Mouse (Mus musculus) stomach, embryonic 14.5 days (tissue): Measurements from ENCODE around the gene Cluh. TPM values are rescaled to one million over a fixed set of nuclear protein-coding genes. Genes with fewer than 3 reads are reported as not detected.

ENCODE experiments used
- ATAC-seq: fragments of 200-750 bp; cut with Nextera tagmentation; 2 replicates; pipeline ENCODE4 v1.8.0; 2017; ENCODE audit warnings: low read depth, moderate TSS enrichment; ENCODE audit not compliant: insufficient number of reproducible peaks, insufficient read depth, low FRiP score
- H3K27ac ChIP-seq: fragments of 300-500 bp; sonication (generic); 2 replicates; pipeline ENCODE4 v1.5.1; 2014; ENCODE audit warnings: mild to moderate bottlenecking, low read length, moderate library complexity, mixed read lengths
- H3K27me3 ChIP-seq: fragments of 300-500 bp; sonication (generic); 2 replicates; pipeline ENCODE4 v1.6.1; 2014; ENCODE audit warnings: low read length, control low read depth, mixed read lengths; ENCODE audit not compliant: control insufficient read depth, insufficient read depth
- H3K36me3 ChIP-seq: fragments of 300-500 bp; sonication (generic); 2 replicates; pipeline ENCODE4 v1.6.1; 2014; ENCODE audit warnings: mild to moderate bottlenecking, control low read depth, low read length, moderate library complexity, mixed read lengths; ENCODE audit not compliant: control insufficient read depth, insufficient read depth
- H3K4me1 ChIP-seq: fragments of 300-500 bp; sonication (generic); 2 replicates; pipeline ENCODE4 v1.6.1; 2014; ENCODE audit warnings: low read length, control low read depth, mixed read lengths; ENCODE audit not compliant: control insufficient read depth, insufficient read depth
- H3K4me2 ChIP-seq: fragments of 300-500 bp; sonication (generic); replicated peaks from 2 replicates; pipeline ENCODE4 v1.6.1; 2014; ENCODE audit warnings: low read depth, low read length, control low read depth
- H3K4me3 ChIP-seq: fragments of 300-500 bp; sonication (generic); 2 replicates; pipeline ENCODE4 v1.5.1; 2014; ENCODE audit warnings: low read depth, low read length, control low read depth
- H3K9ac ChIP-seq: fragments of 300-500 bp; sonication (generic); replicated peaks from 2 replicates; pipeline ENCODE4 v1.6.1; 2014; ENCODE audit warnings: low read depth, mild to moderate bottlenecking, control low read depth, low read length, moderate library complexity, mixed read lengths
- H3K9me3 ChIP-seq: fragments of 300-500 bp; sonication (generic); 2 replicates; pipeline ENCODE4 v1.6.1; 2016; ENCODE audit warnings: low read depth, low read length, control low read depth; ENCODE audit not compliant: control insufficient read depth
- WGBS: fragments of 180-500 bp; shearing (Covaris S2); extraction: QIAGEN DNeasy Blood & Tissue Kit; methylation state at CpG from one replicate; pipeline ENCODE4 v1.1.7; 2014; 5-methylcytosine and 5-hydroxymethylcytosine counted together
- polyA plus RNA-seq: library from polyadenylated mRNA; unstranded; fragments of >200 nt; fragmentation: Nextera tagmentation; extraction: Ambion mirVana; gene quantifications from 2 replicates; pipeline ENCODE4 v1.2.1, GENCODE M21; 2014

The Cluh gene
- polyA plus RNA-seq, 1 experiment from 2014 or later = 24.0 TPM

GRCm38 (mm10) chr11:74619956-74620300, 29.4 kb upstream of the Cluh start:
- H3K4me2 ChIP-seq = peak overlapping the region; percentile 49
- H3K4me1 ChIP-seq = no peaks in the 10 kb centered on the region
- H3K27ac ChIP-seq = no peak overlapping the region
- no peak overlapping the region for H3K9ac ChIP-seq
- 0 out of 2 replicates have a peak, but pooled peaks have one; percentile 5 for ATAC-seq
- peaks cover 10% of the 10 kb centered on the region for H3K27me3 ChIP-seq
- H3K4me3 ChIP-seq = peak overlapping the region; percentile 26
- 4% methylated on average over 15 of the region's 16 CpGs for WGBS
- H3K36me3 ChIP-seq = no peaks in the 10 kb centered on the region
- H3K9me3 ChIP-seq = no peaks in the 10 kb centered on the region

GRCm38 (mm10) chr11:74621974-74622669, 27.2 kb upstream of the Cluh start:
- Histone ChIP-seq H3K27ac (no peak overlapping the region), H3K36me3 (no peaks in the 10 kb centered on the region), H3K9ac (no peak overlapping the region), H3K4me3 (no peak overlapping the region), H3K27me3 (peaks cover 10% of the 10 kb centered on the region), H3K4me2 (no peak overlapping the region), H3K9me3 (no peaks in the 10 kb centered on the region), H3K4me1 (no peaks in the 10 kb centered on the region)
- ATAC-seq = no peak
- WGBS = 69% methylated on average over 8 of the region's 8 CpGs

- Histone ChIP-seq H3K9ac (no peak overlapping the region), H3K4me3 (no peak overlapping the region), H3K27me3 (peaks cover 10% of the 10 kb centered on the region), H3K4me1 (no peaks in the 10 kb centered on the region), H3K36me3 (no peaks in the 10 kb centered on the region), H3K27ac (no peak overlapping the region), H3K9me3 (no peaks in the 10 kb centered on the region), H3K4me2 (no peak overlapping the region)
- whole genome bisulfite sequencing = 63% methylated on average over 6 of the region's 6 CpGs
- ATAC-seq = no peak
Measured at GRCm38 (mm10) chr11:74623693-74624092, 25.6 kb upstream of the Cluh start.

- Histone ChIP-seq H3K9me3 (no peaks in the 10 kb centered on the region), H3K27me3 (peaks cover 3% of the 10 kb centered on the region; the same call in 1 of the 2 replicates), H3K4me2 (no peak overlapping the region), H3K27ac (no peak overlapping the region), H3K9ac (no peak overlapping the region), H3K36me3 (no peaks in the 10 kb centered on the region), H3K4me3 (no peak overlapping the region), H3K4me1 (no peaks in the 10 kb centered on the region)
- ATAC-seq = no peak
Measured at GRCm38 (mm10) chr11:74625333-74625732, 24.0 kb upstream of the Cluh start.

- H3K9ac ChIP-seq = no peak overlapping the region
- no peaks in the 10 kb centered on the region for H3K4me1 ChIP-seq
- WGBS = 79% methylated on average over 3 of the region's 3 CpGs
- no peak for ATAC-seq
- no peak overlapping the region for H3K4me2 ChIP-seq
- H3K9me3 ChIP-seq = no peaks in the 10 kb centered on the region
- H3K4me3 ChIP-seq = no peak overlapping the region
- H3K36me3 ChIP-seq = no peaks in the 10 kb centered on the region
- H3K27me3 ChIP-seq = no peaks in the 10 kb centered on the region
- H3K27ac ChIP-seq = no peak overlapping the region
Measured at GRCm38 (mm10) chr11:74627481-74627880, 21.8 kb upstream of the Cluh start.

- no peaks in the 10 kb centered on the region for H3K36me3 ChIP-seq
- H3K4me1 ChIP-seq = peaks cover under 1% of the 10 kb centered on the region; the same call in 1 of the 2 replicates
- H3K9ac ChIP-seq = no peak overlapping the region
- no peak for ATAC-seq
- no peaks in the 10 kb centered on the region for H3K9me3 ChIP-seq
- H3K27ac ChIP-seq = no peak overlapping the region
- H3K27me3 ChIP-seq = no peaks in the 10 kb centered on the region
- WGBS = 62% methylated on average over 7 of the region's 7 CpGs
- H3K4me2 ChIP-seq = no peak overlapping the region
- no peak overlapping the region for H3K4me3 ChIP-seq
Measured at GRCm38 (mm10) chr11:74631880-74632789, 17.2 kb upstream of the Cluh start.

- H3K9me3 ChIP-seq = no peaks in the 10 kb centered on the region
- no peaks in the 10 kb centered on the region for H3K27me3 ChIP-seq
- H3K4me1 ChIP-seq = peaks cover 17% of the 10 kb centered on the region; the same call in 1 of the 2 replicates
- H3K36me3 ChIP-seq = no peaks in the 10 kb centered on the region
- ATAC-seq = no peak
- WGBS = 65% methylated on average over 5 of the region's 5 CpGs
- H3K4me3 ChIP-seq = no peak overlapping the region
- no peak overlapping the region for H3K4me2 ChIP-seq
- H3K27ac ChIP-seq = no peak overlapping the region
- no peak overlapping the region for H3K9ac ChIP-seq
Measured at GRCm38 (mm10) chr11:74634490-74635275, 14.6 kb upstream of the Cluh start.

- H3K36me3 ChIP-seq = no peaks in the 10 kb centered on the region
- ATAC-seq = no peak
- H3K4me1 ChIP-seq = peaks cover 20% of the 10 kb centered on the region; the same call in 1 of the 2 replicates
- WGBS = 17% methylated on average over 8 of the region's 8 CpGs
- H3K9ac ChIP-seq = peak overlapping the region; percentile 66; the same call in 1 of the 2 replicates
- no peak overlapping the region; the same call in 1 of the 2 replicates for H3K27ac ChIP-seq
- H3K9me3 ChIP-seq = no peaks in the 10 kb centered on the region
- peak overlapping the region; percentile 81 for H3K4me2 ChIP-seq
- H3K27me3 ChIP-seq = no peaks in the 10 kb centered on the region
- H3K4me3 ChIP-seq = peak overlapping the region; percentile 70
Measured at GRCm38 (mm10) chr11:74637486-74637885, 11.8 kb upstream of the Cluh start.
